Mouse (Mus musculus) lung, postnatal 0 days (tissue): ENCODE results near the gene Ube2d1. TPM values are rescaled to one million over a fixed set of nuclear protein-coding genes. Genes with fewer than 3 reads are reported as not detected.

Experiments used
- ATAC-seq: fragments of 200-750 bp; cut with Nextera tagmentation; 2 replicates; pipeline ENCODE4 v1.8.0; 2017; ENCODE audit warnings: moderate library complexity
- DNase-seq: peaks from one replicate; pipeline ENCODE4 v3.0.0-alpha.2; 2016; ENCODE audit warnings: low spot score
- H3K27ac ChIP-seq: fragments of 300-500 bp; sonication (generic); 2 replicates; pipeline ENCODE4 v1.5.1; 2014; ENCODE audit warnings: antibody characterized with exemption, mild to moderate bottlenecking, low read length, mixed read lengths
- H3K27me3 ChIP-seq: fragments of 300-500 bp; sonication (generic); replicated peaks from 2 replicates; pipeline ENCODE4 v1.6.1; 2014; ENCODE audit warnings: low read length, mixed read lengths; ENCODE audit not compliant: insufficient read depth
- H3K36me3 ChIP-seq: fragments of 300-500 bp; sonication (generic); 2 replicates; pipeline ENCODE4 v1.6.1; 2014; ENCODE audit warnings: low read length, mixed read lengths; ENCODE audit not compliant: insufficient read depth
- H3K4me1 ChIP-seq: fragments of 300-500 bp; sonication (generic); 2 replicates; pipeline ENCODE4 v1.6.1; 2014; ENCODE audit warnings: antibody characterized with exemption, low read depth, low read length, mixed read lengths; ENCODE audit not compliant: insufficient read depth
- H3K4me2 ChIP-seq: fragments of 300-500 bp; sonication (generic); replicated peaks from 2 replicates; pipeline ENCODE4 v1.6.1; 2014; ENCODE audit warnings: low read depth, mild to moderate bottlenecking, low read length, moderate library complexity, mixed read lengths
- H3K4me3 ChIP-seq: fragments of 300-500 bp; sonication (generic); 2 replicates; pipeline ENCODE4 v1.5.1; 2014; ENCODE audit warnings: low read depth, low read length
- H3K9ac ChIP-seq: fragments of 300-500 bp; sonication (generic); replicated peaks from 2 replicates; pipeline ENCODE4 v1.6.1; 2014; ENCODE audit warnings: low read depth, mild to moderate bottlenecking
- H3K9me3 ChIP-seq: fragments of 300-500 bp; sonication (generic); 2 replicates; pipeline ENCODE4 v1.6.1; 2016; ENCODE audit warnings: low read length, mixed read lengths
- CTCF ChIP-seq: IDR thresholded peaks from 2 replicates; pipeline ENCODE4 v1.5.1; 2016; ENCODE audit warnings: antibody characterized with exemption, mild to moderate bottlenecking
- EP300 ChIP-seq: IDR thresholded peaks from 2 replicates; pipeline ENCODE4 v1.6.1; 2016; ENCODE audit warnings: antibody characterized with exemption, mild to moderate bottlenecking, control low read depth
- WGBS: fragments of 180-500 bp; shearing (Covaris S2); extraction: QIAGEN DNeasy Blood & Tissue Kit; methylation state at CpG from one replicate; pipeline ENCODE4 v1.1.7; 2014; 5-methylcytosine and 5-hydroxymethylcytosine counted together
- polyA plus RNA-seq: library from polyadenylated mRNA; unstranded; fragments of >200 nt; fragmentation: Nextera tagmentation; extraction: Ambion mirVana; gene quantifications from 2 replicates; pipeline ENCODE4 v1.2.1, GENCODE M21; 2015

The Ube2d1 gene
- polyA plus RNA-seq, 1 experiment from 2014 or later, result 31.9 TPM

- Histone ChIP-seq H3K4me3 (no peak overlapping the region), H3K4me2 (no peak overlapping the region), H3K4me1 (no peaks in the 10 kb centered on the region), H3K9ac (no peak overlapping the region), H3K9me3 (no peaks in the 10 kb centered on the region), H3K27me3 (0 out of 2 replicates have a peak, but pooled peaks cover 3% of the 10 kb centered on the region), H3K27ac (no peak overlapping the region), H3K36me3 (peaks cover 7% of the 10 kb centered on the region; the same call in 1 of the 2 replicates)
- 88% methylated on average over 5 of the region's 5 CpGs for WGBS
- DNase-seq, result no peak
- no peak for ATAC-seq
- TF ChIP-seq EP300 (no peak), CTCF (no peak)
These were observed 62.0 kb downstream of the Ube2d1 start for GRCm38 (mm10) chr10:71223101-71223500.

- no peak for TF ChIP-seq CTCF
- no peak for TF ChIP-seq EP300
- 73% methylated on average over 2 of the region's 2 CpGs for WGBS
- 0 out of 2 replicates have a peak, but pooled peaks cover 3% of the 10 kb centered on the region for H3K27me3 ChIP-seq
- DNase-seq, result no peak
- no peaks in the 10 kb centered on the region for H3K9me3 ChIP-seq
- H3K27ac ChIP-seq, result no peak overlapping the region
- no peak overlapping the region for H3K4me2 ChIP-seq
- no peaks in the 10 kb centered on the region for H3K4me1 ChIP-seq
- H3K4me3 ChIP-seq, result no peak overlapping the region
- ATAC-seq, result no peak
- H3K36me3 ChIP-seq, result peaks cover 7% of the 10 kb centered on the region; the same call in 1 of the 2 replicates
- no peak overlapping the region for H3K9ac ChIP-seq
These were observed 62.4 kb downstream of the Ube2d1 start for GRCm38 (mm10) chr10:71222639-71223038.

- H3K9ac ChIP-seq, result no peak overlapping the region
- 15% methylated on average over 8 of the region's 8 CpGs for WGBS
- no peak for TF ChIP-seq EP300
- peak; percentile 87 for TF ChIP-seq CTCF
- DNase-seq (peak; percentile 80), ATAC-seq (peak; percentile 81)
- H3K4me2 ChIP-seq, result no peak overlapping the region
- H3K27ac ChIP-seq, result no peak overlapping the region
- no peaks in the 10 kb centered on the region for H3K36me3 ChIP-seq
- H3K9me3 ChIP-seq, result no peaks in the 10 kb centered on the region
- H3K27me3 ChIP-seq, result 0 out of 2 replicates have a peak, but pooled peaks cover 3% of the 10 kb centered on the region
- no peak overlapping the region for H3K4me3 ChIP-seq
- no peaks in the 10 kb centered on the region for H3K4me1 ChIP-seq
These were observed 66.7 kb downstream of the Ube2d1 start for GRCm38 (mm10) chr10:71218228-71218892.

- Histone ChIP-seq H3K4me1 (no peaks in the 10 kb centered on the region), H3K27ac (no peak overlapping the region), H3K4me2 (no peak overlapping the region), H3K9ac (no peak overlapping the region), H3K27me3 (0 out of 2 replicates have a peak, but pooled peaks cover 3% of the 10 kb centered on the region), H3K4me3 (no peak overlapping the region), H3K36me3 (no peaks in the 10 kb centered on the region), H3K9me3 (no peaks in the 10 kb centered on the region)
- 72% methylated on average over 9 of the region's 9 CpGs for WGBS
- no peak for ATAC-seq
- TF ChIP-seq CTCF (no peak), EP300 (no peak)
- DNase-seq, result no peak
These were observed 69.1 kb downstream of the Ube2d1 start for GRCm38 (mm10) chr10:71215996-71216395.

Other genes starting within 250 kb of the Ube2d1 start
- 17.3 and 18.2 TPM in 2 replicates for gene Bicc1, start 125.6 kb downstream of the Ube2d1 start, polyA plus RNA-seq
- 26.6 and 29.4 TPM in 2 replicates for gene Tfam, start 47.0 kb downstream of the Ube2d1 start, polyA plus RNA-seq
- gene Cisd1, start 59.7 kb upstream of the Ube2d1 start, polyA plus RNA-seq, result 84.4 and 86.3 TPM in 2 replicates
- 11.5 and 12.0 TPM in 2 replicates for gene Ipmk, start 62.5 kb upstream of the Ube2d1 start, polyA plus RNA-seq